Mouse (Mus musculus): ENCODE measurements at regions not wholly inside any gene's neighbourhood (a gene's known extent, or its start where the extent isn't known, plus 50 kb on each side); places are given as distances from the start of the nearest gene placed in this dataset.

DNA sequence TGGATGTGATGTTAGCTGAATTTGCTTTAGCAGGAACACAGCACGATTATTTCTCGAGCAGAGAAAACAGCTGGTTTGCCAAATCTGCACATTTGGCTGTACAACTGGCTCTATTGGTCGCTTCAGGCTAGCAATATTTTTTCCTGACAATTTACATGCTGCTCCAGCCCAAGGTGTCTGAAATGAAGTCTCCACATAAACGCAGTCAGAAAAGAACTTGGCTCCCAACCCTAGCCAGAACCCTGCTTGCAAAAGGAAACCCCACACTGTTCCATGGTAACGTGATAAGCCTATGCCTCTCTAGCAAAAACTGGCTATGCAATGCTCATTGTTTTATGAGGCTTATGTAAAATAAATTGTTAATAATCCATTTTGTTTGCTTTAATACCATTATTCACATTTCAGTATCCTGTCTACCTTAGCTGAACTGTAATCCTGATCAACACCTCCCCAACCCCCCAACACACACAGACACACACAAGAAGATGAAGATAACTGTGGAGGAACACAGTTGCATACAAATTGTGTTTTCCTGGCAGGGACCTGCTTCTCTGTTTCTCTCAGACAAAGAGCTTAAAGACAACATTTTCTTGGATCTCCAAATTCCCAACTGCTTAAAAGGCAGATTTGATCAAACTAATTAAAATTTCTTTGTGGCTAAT, 79.3 kb upstream of the Chl1 start:
- TF ChIP-seq CTCF (conservative IDR thresholded peaks at IDR 0.05; ENCODE audit: insufficient read depth, insufficient read length, low read depth, low read length), result no peak
- no peak for TF ChIP-seq POLR2A (IDR thresholded peaks at IDR 0.05; ENCODE audit: low read depth, low read length)
